Mouse (Mus musculus): ENCODE measurements at regions not wholly inside any gene's neighbourhood (a gene's known extent, or its start where the extent isn't known, plus 50 kb on each side); places are given as distances from the start of the nearest gene placed in this dataset.

GRCm38 (mm10) chr1:177366475-177366874 is 75.7 kb upstream of the Zbtb18 start:
- 80% methylated on average over 7 of the region's 7 CpGs for WGBS
- no peak for TF ChIP-seq CTCF (conservative IDR thresholded peaks at IDR 0.05; ENCODE audit: insufficient read depth, insufficient read length, low read depth, low read length)
- no peak for TF ChIP-seq POLR2A (IDR thresholded peaks at IDR 0.05; ENCODE audit: low read depth, low read length)
- no peaks in the 10 kb centered on the region for H3K36me3 ChIP-seq (ENCODE audit: control insufficient read depth, insufficient read depth, low read length)
- no peak overlapping the region for H3K4me3 ChIP-seq (ENCODE audit: insufficient read depth, low read depth, low read length)
- no peak overlapping the region for H3K27ac ChIP-seq (ENCODE audit: insufficient read depth, low read depth, low read length)
- DNase-seq = no peak
- H3K27me3 ChIP-seq (replicated peaks; ENCODE audit: control insufficient read depth, insufficient read depth, low read length) = no peaks in the 10 kb centered on the region
- no peaks in the 10 kb centered on the region for H3K4me1 ChIP-seq (ENCODE audit: control insufficient read depth, insufficient read depth, low read length)

DNA sequence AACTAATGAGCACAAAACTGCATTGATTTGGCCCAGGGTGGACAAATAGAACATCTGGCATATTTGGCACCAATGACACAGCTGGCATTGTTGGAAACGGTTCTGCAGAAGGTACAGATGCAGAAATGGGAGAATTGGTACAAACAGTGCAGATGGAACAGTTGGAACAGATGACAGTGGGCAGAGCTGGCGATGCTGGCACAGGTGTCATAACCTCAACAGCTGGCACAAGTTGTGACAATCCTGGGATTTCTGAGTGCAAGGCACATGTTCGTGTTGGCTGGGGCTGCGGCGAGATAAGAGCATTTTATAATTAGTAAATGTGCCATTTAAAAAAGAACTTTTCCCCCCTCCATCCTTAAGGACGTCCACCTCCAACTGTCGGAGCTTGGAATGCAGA is 77.8 kb upstream of the Zbtb18 start:
- TF ChIP-seq CTCF (conservative IDR thresholded peaks at IDR 0.05; ENCODE audit: insufficient read depth, insufficient read length, low read depth, low read length) (no peak), POLR2A (IDR thresholded peaks at IDR 0.05; ENCODE audit: low read depth, low read length) (no peak)
- Histone ChIP-seq H3K4me3 (ENCODE audit: insufficient read depth, low read depth, low read length) (no peak overlapping the region), H3K27me3 (replicated peaks; ENCODE audit: control insufficient read depth, insufficient read depth, low read length) (no peaks in the 10 kb centered on the region), H3K4me1 (ENCODE audit: control insufficient read depth, insufficient read depth, low read length) (no peaks in the 10 kb centered on the region), H3K36me3 (ENCODE audit: control insufficient read depth, insufficient read depth, low read length) (no peaks in the 10 kb centered on the region), H3K27ac (ENCODE audit: insufficient read depth, low read depth, low read length) (no peak overlapping the region)
- DNase-seq = no peak
- WGBS = 84% methylated on average over 7 of the region's 7 CpGs

DNA sequence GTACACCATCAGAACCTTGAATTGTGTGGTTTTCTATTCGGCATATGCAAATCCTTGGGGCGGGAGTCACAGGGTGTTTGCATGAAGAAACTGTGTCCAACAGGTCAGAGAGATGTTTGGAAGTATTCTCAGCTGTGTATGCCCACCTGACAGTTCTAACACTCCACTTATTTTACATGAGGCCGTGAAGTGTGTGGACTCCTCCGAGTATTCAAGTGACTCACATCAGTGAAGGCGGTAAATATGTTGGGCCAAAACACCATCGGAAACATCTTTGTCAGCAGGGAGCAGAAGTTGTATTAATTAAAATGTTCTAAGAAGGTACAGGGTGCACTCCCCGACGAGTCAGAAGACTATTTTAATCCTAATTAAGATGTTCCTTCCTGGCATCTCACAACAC is 79.8 kb upstream of the Zbtb18 start:
- DNase-seq = no peak
- Histone ChIP-seq H3K27me3 (replicated peaks; ENCODE audit: control insufficient read depth, insufficient read depth, low read length) (no peaks in the 10 kb centered on the region), H3K4me3 (ENCODE audit: insufficient read depth, low read depth, low read length) (no peak overlapping the region), H3K27ac (ENCODE audit: insufficient read depth, low read depth, low read length) (no peak overlapping the region), H3K36me3 (ENCODE audit: control insufficient read depth, insufficient read depth, low read length) (no peaks in the 10 kb centered on the region), H3K4me1 (ENCODE audit: control insufficient read depth, insufficient read depth, low read length) (no peaks in the 10 kb centered on the region)
- TF ChIP-seq POLR2A (IDR thresholded peaks at IDR 0.05; ENCODE audit: low read depth, low read length) (no peak), CTCF (conservative IDR thresholded peaks at IDR 0.05; ENCODE audit: insufficient read depth, insufficient read length, low read depth, low read length) (no peak)
- WGBS = 92% methylated on average over 8 of the region's 8 CpGs

DNA sequence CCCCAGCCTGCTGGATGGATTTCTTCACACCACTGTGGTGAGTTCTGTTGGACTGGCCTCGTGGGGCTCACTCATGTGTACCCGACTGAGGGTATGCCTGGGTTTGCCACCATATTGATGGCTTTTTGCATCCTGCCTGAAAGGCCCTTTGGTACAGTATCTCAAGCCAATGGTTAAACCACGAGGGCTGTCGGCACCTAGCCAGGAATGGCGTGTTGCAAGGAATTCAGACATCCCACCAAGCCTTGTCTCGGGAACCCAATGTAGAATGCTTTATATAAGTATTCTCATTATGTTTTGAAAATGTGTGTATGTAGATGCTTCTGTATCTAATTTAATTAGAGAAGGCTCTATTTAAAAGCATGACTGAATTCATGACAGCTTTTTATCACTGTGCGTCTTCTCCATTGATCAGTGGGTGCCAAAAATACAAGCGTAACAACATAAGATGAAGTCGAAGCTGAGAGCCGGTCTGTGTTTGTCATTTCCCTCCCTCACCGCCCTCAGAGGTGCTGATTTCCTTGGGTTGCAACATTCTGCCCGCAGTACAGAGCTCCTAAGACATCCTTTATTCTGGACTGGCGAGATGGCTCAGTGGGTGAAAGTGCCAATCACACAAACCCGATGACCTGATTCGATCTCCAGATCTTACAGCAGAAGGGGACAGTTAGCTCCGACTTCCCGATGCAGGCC is 90.5 kb upstream of the Akt3 start:
- DNase-seq = no peak
- Histone ChIP-seq H3K27me3 (replicated peaks; ENCODE audit: control insufficient read depth, insufficient read depth, low read length) (no peaks in the 10 kb centered on the region), H3K4me3 (ENCODE audit: insufficient read depth, low read depth, low read length) (no peak overlapping the region), H3K27ac (ENCODE audit: insufficient read depth, low read depth, low read length) (no peak overlapping the region), H3K4me1 (ENCODE audit: control insufficient read depth, insufficient read depth, low read length) (no peaks in the 10 kb centered on the region), H3K36me3 (ENCODE audit: control insufficient read depth, insufficient read depth, low read length) (no peaks in the 10 kb centered on the region)
- 88% methylated on average over 17 of the region's 17 CpGs for WGBS
- TF ChIP-seq CTCF (conservative IDR thresholded peaks at IDR 0.05; ENCODE audit: insufficient read depth, insufficient read length, low read depth, low read length) (no peak), POLR2A (IDR thresholded peaks at IDR 0.05; ENCODE audit: low read depth, low read length) (no peak)

DNA sequence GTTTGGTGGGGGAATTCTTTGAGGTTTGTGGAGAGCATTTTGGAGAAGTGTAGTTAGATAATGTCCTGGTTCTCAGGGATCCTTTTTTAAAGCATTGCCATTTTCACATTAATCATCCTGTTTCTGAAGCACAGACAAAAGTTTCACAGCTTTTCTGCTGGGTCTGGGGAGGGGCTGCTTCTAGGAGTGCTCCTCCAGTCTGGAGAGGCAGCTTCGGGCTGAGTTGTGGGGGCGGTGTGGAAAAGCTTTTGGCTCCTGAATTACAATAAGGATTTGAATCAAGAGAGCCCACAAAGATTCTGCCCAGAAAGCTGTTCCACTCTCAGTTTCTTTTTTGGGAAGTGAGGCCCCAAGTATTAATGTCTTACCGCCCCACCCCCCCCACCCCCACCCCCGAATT is 89.2 kb upstream of the Akt3 start:
- TF ChIP-seq CTCF (conservative IDR thresholded peaks at IDR 0.05; ENCODE audit: insufficient read depth, insufficient read length, low read depth, low read length) = no peak
- TF ChIP-seq POLR2A (IDR thresholded peaks at IDR 0.05; ENCODE audit: low read depth, low read length) = no peak

DNA sequence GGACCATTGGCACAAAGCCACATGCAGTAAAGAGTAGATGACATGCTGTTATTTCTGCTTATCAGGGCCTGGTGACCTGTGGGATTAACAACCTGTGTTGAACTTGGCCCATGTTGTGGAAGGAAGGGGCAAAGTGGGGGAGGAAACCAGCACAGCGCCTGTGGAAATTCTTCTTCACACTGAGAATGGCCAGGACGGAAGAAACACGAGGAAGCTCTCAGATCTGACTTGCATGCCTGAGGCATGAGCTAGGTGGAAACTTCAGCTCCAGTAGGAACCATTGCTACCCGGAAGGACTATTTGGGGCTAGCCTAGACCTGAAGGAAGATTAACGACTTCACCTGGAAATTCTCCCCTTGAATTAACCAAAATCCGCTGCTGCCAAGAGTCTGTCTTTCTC is 88.5 kb upstream of the Akt3 start:
- Histone ChIP-seq H3K36me3 (ENCODE audit: control insufficient read depth, insufficient read depth, low read length) (no peaks in the 10 kb centered on the region), H3K4me1 (ENCODE audit: control insufficient read depth, insufficient read depth, low read length) (no peaks in the 10 kb centered on the region), H3K27me3 (replicated peaks; ENCODE audit: control insufficient read depth, insufficient read depth, low read length) (no peaks in the 10 kb centered on the region), H3K4me3 (ENCODE audit: insufficient read depth, low read depth, low read length) (no peak overlapping the region), H3K27ac (ENCODE audit: insufficient read depth, low read depth, low read length) (no peak overlapping the region)
- no peak for DNase-seq
- WGBS = 47% methylated on average over 6 of the region's 6 CpGs
- TF ChIP-seq CTCF (conservative IDR thresholded peaks at IDR 0.05; ENCODE audit: insufficient read depth, insufficient read length, low read depth, low read length) (no peak), POLR2A (IDR thresholded peaks at IDR 0.05; ENCODE audit: low read depth, low read length) (no peak)

More for the DNA sequence above, 89.2 kb upstream of the Akt3 start:
- no peak overlapping the region for H3K4me3 ChIP-seq (ENCODE audit: insufficient read depth, low read depth, low read length)
- no peak for DNase-seq
- H3K27me3 ChIP-seq (replicated peaks; ENCODE audit: control insufficient read depth, insufficient read depth, low read length) = no peaks in the 10 kb centered on the region
- no peaks in the 10 kb centered on the region for H3K4me1 ChIP-seq (ENCODE audit: control insufficient read depth, insufficient read depth, low read length)
- H3K36me3 ChIP-seq (ENCODE audit: control insufficient read depth, insufficient read depth, low read length) = no peaks in the 10 kb centered on the region
- WGBS = 51% methylated on average over 4 of the region's 4 CpGs
- no peak overlapping the region for H3K27ac ChIP-seq (ENCODE audit: insufficient read depth, low read depth, low read length)

GRCm38 (mm10) chr1:177345540-177345939 is 87.5 kb upstream of the Akt3 start:
- Histone ChIP-seq H3K36me3 (ENCODE audit: control insufficient read depth, insufficient read depth, low read length) (no peaks in the 10 kb centered on the region), H3K4me1 (ENCODE audit: control insufficient read depth, insufficient read depth, low read length) (no peaks in the 10 kb centered on the region), H3K4me3 (ENCODE audit: insufficient read depth, low read depth, low read length) (no peak overlapping the region), H3K27ac (ENCODE audit: insufficient read depth, low read depth, low read length) (no peak overlapping the region), H3K27me3 (replicated peaks; ENCODE audit: control insufficient read depth, insufficient read depth, low read length) (no peaks in the 10 kb centered on the region)
- DNase-seq = no peak
- TF ChIP-seq CTCF (conservative IDR thresholded peaks at IDR 0.05; ENCODE audit: insufficient read depth, insufficient read length, low read depth, low read length) (no peak), POLR2A (IDR thresholded peaks at IDR 0.05; ENCODE audit: low read depth, low read length) (no peak)
- 82% methylated on average over 6 of the region's 6 CpGs for WGBS

Data from kidney, adult 2 months (tissue).